Mouse (Mus musculus): ENCODE data around the gene Il1rap. TPM values are rescaled to one million over a fixed set of nuclear protein-coding genes. Genes with fewer than 3 reads are reported as not detected.

Gene Il1rap
- total and polyA plus RNA-seq, 2 experiments from 2014 or later = 10.6 to 15.5 TPM

DNA sequence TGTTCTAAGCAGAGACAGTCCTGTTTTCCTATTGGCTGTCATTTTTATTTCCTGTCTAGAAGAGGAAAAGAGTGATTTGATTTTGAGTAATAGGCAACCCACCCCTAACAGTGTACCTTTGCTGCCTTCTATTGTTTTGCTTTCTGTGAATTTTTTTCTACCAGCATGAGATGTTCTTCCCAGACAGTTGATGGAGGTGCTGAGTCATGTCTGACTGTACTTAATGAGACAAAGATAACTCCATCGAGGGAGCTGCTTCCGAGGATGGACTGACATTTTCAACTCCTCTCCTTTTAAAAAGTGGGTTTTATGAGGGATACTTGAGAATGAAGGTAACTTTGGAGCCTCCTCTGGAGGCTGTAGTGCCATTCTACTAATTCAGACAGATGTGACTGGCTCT lies 64.6 kb downstream of the Il1rap start:
- no peaks in the 10 kb centered on the region for H3K36me3 ChIP-seq (ENCODE audit: insufficient read depth, low read length)
- no peak overlapping the region for H3K4me2 ChIP-seq (ENCODE audit: low read depth, low read length)
- no peak overlapping the region for H3K4me3 ChIP-seq (ENCODE audit: low read length)
- H3K9me3 ChIP-seq (ENCODE audit: low read length) = no peaks in the 10 kb centered on the region
- 67% methylated on average over 2 of the region's 2 CpGs for WGBS
- H3K4me1 ChIP-seq (ENCODE audit: insufficient read depth, low read length) = no peaks in the 10 kb centered on the region
- no peak for ATAC-seq
- no peak overlapping the region for H3K27ac ChIP-seq
- no peak overlapping the region for H3K9ac ChIP-seq (replicated peaks; ENCODE audit: low read length)
- DNase-seq (ENCODE audit: low spot score) = no peak
- TF ChIP-seq CTCF (IDR thresholded peaks at IDR 0.05; ENCODE audit: low read depth) = no peak
- H3K27me3 ChIP-seq (ENCODE audit: insufficient read depth, low read length) = no peaks in the 10 kb centered on the region

DNA sequence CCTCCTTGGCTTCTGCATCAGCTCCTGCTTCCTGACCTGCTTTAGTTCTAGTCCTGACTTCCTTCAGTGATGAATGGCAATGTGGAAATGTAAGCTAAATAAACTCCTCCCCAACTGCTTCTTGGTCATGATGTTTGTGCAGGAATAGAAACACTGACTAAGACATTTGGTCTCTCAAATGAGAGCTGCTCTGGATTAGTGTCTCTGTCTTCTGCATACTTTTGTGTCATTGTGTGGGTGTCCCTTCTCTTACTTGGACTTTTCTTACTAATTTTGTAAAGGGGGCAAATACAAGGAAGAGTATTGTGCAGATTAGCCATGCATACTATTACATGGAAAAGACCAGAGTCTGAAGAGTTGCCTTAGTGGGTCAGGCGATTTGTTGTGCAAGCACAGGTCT lies 65.5 kb downstream of the Il1rap start:
- H3K9me3 ChIP-seq (ENCODE audit: low read length) = no peaks in the 10 kb centered on the region
- H3K4me3 ChIP-seq (ENCODE audit: low read length) = no peak overlapping the region
- H3K9ac ChIP-seq (replicated peaks; ENCODE audit: low read length) = no peak overlapping the region
- 74% methylated on average over 1 of the region's 1 CpGs for WGBS
- H3K36me3 ChIP-seq (ENCODE audit: insufficient read depth, low read length) = no peaks in the 10 kb centered on the region
- no peaks in the 10 kb centered on the region for H3K27me3 ChIP-seq (ENCODE audit: insufficient read depth, low read length)
- H3K4me2 ChIP-seq (ENCODE audit: low read depth, low read length) = no peak overlapping the region
- no peak overlapping the region for H3K27ac ChIP-seq
- no peak for TF ChIP-seq CTCF (IDR thresholded peaks at IDR 0.05; ENCODE audit: low read depth)
- DNase-seq (ENCODE audit: low spot score) = no peak
- H3K4me1 ChIP-seq (ENCODE audit: insufficient read depth, low read length) = no peaks in the 10 kb centered on the region
- ATAC-seq = no peak

DNA sequence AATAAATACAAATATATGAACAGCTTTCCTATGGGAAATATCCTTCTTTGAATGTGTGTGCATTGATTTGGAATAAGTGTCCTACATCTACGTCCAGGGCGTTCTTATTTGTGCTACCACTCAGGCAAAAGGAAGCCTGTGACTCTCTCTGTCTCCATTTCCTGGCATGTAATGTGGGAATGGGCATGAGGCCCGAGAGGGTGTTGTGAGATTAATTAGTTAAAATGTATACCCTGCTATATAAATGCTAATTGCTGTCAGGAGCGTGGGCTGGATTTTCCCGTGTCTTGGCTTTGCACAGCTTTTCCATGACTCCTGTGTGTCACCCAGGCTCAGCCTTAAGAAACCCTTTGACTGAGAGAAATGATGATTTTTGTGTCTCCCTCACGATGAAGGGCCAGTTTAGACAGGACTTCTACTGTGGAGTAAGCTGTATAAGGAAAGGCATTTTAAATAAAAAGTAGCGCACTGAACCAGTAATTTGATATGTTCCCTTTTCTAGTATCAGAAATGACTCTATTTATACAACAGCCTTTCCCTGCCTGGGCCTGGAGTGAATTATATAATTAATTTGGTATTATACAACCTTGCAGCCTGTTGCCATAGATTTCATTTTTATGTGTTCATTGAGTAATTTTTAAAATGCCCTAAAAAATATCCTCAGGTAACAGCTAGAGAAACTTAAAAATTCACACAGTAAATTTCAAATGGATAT lies 81.4 kb downstream of the Il1rap start:
- 49% methylated on average over 7 of the region's 7 CpGs for WGBS
- no peaks in the 10 kb centered on the region for H3K27me3 ChIP-seq (ENCODE audit: insufficient read depth, low read length)
- DNase-seq (ENCODE audit: low spot score) (peak; percentile 56), ATAC-seq (peak; percentile 29; the same call in 1 of the 2 replicates)
- no peak overlapping the region for H3K4me3 ChIP-seq (ENCODE audit: low read length)
- no peaks in the 10 kb centered on the region for H3K36me3 ChIP-seq (ENCODE audit: insufficient read depth, low read length)
- no peak overlapping the region for H3K4me2 ChIP-seq (ENCODE audit: low read depth, low read length)
- no peak for TF ChIP-seq CTCF (IDR thresholded peaks at IDR 0.05; ENCODE audit: low read depth)
- no peak overlapping the region for H3K9ac ChIP-seq (replicated peaks; ENCODE audit: low read length)
- H3K4me1 ChIP-seq (ENCODE audit: insufficient read depth, low read length) = no peaks in the 10 kb centered on the region
- no peaks in the 10 kb centered on the region for H3K9me3 ChIP-seq (ENCODE audit: low read length)
- H3K27ac ChIP-seq = peak overlapping the region; percentile 45; the same call in 1 of the 2 replicates

GRCm38 (mm10) chr16:26666401-26666800 lies 84.9 kb downstream of the Il1rap start:
- no peak overlapping the region for H3K27ac ChIP-seq
- H3K27me3 ChIP-seq (ENCODE audit: insufficient read depth, low read length) = no peaks in the 10 kb centered on the region
- H3K9ac ChIP-seq (replicated peaks; ENCODE audit: low read length) = no peak overlapping the region
- no peak for ATAC-seq
- 85% methylated on average over 2 of the region's 2 CpGs for WGBS
- no peak for TF ChIP-seq CTCF (IDR thresholded peaks at IDR 0.05; ENCODE audit: low read depth)
- H3K36me3 ChIP-seq (ENCODE audit: insufficient read depth, low read length) = no peaks in the 10 kb centered on the region
- H3K4me1 ChIP-seq (ENCODE audit: insufficient read depth, low read length) = no peaks in the 10 kb centered on the region
- H3K4me3 ChIP-seq (ENCODE audit: low read length) = no peak overlapping the region
- no peak for DNase-seq (ENCODE audit: low spot score)
- H3K9me3 ChIP-seq (ENCODE audit: low read length) = no peaks in the 10 kb centered on the region
- no peak overlapping the region for H3K4me2 ChIP-seq (ENCODE audit: low read depth, low read length)

DNA sequence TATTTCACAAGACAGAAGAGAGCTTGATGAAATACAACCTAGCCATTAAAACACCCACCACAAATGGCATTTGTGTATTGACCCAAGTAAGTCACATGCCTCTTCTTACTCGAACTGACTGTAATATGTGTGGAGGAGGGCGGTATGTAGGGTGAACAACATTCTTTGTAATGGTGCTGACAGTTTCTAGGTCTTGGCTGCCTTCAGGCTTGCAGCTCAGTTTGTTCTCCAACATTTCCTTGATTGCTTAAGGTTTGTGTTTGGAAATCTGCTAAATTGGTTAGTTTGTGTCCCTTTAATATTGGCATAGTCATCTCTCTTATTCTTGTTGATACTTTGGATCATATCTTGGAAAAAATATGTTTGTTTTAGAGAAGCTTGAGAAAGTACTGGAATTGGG lies 87.6 kb downstream of the Il1rap start:
- H3K36me3 ChIP-seq (ENCODE audit: insufficient read depth, low read length) = no peaks in the 10 kb centered on the region
- no peak overlapping the region for H3K9ac ChIP-seq (replicated peaks; ENCODE audit: low read length)
- H3K4me3 ChIP-seq (ENCODE audit: low read length) = no peak overlapping the region
- H3K9me3 ChIP-seq (ENCODE audit: low read length) = no peaks in the 10 kb centered on the region
- H3K27me3 ChIP-seq (ENCODE audit: insufficient read depth, low read length) = no peaks in the 10 kb centered on the region
- no peak for TF ChIP-seq CTCF (IDR thresholded peaks at IDR 0.05; ENCODE audit: low read depth)
- no peak overlapping the region for H3K27ac ChIP-seq
- DNase-seq (ENCODE audit: low spot score) = no peak
- no peak for ATAC-seq
- no peak overlapping the region for H3K4me2 ChIP-seq (ENCODE audit: low read depth, low read length)
- WGBS = 67% methylated on average over 2 of the region's 2 CpGs
- H3K4me1 ChIP-seq (ENCODE audit: insufficient read depth, low read length) = no peaks in the 10 kb centered on the region

GRCm38 (mm10) chr16:26680381-26680780 lies 98.9 kb downstream of the Il1rap start:
- no peak overlapping the region for H3K4me3 ChIP-seq (ENCODE audit: low read length)
- DNase-seq (ENCODE audit: low spot score) = no peak
- H3K27me3 ChIP-seq (ENCODE audit: insufficient read depth, low read length) = no peaks in the 10 kb centered on the region
- WGBS = 88% methylated on average over 2 of the region's 2 CpGs
- H3K9me3 ChIP-seq (ENCODE audit: low read length) = no peaks in the 10 kb centered on the region
- no peak for TF ChIP-seq CTCF (IDR thresholded peaks at IDR 0.05; ENCODE audit: low read depth)
- no peaks in the 10 kb centered on the region for H3K4me1 ChIP-seq (ENCODE audit: insufficient read depth, low read length)
- ATAC-seq = no peak
- no peak overlapping the region for H3K27ac ChIP-seq
- no peaks in the 10 kb centered on the region for H3K36me3 ChIP-seq (ENCODE audit: insufficient read depth, low read length)
- no peak overlapping the region for H3K4me2 ChIP-seq (ENCODE audit: low read depth, low read length)
- H3K9ac ChIP-seq (replicated peaks; ENCODE audit: low read length) = no peak overlapping the region

GRCm38 (mm10) chr16:26689771-26690170 lies 108.3 kb downstream of the Il1rap start:
- no peak overlapping the region for H3K27ac ChIP-seq
- no peak for TF ChIP-seq CTCF (IDR thresholded peaks at IDR 0.05; ENCODE audit: low read depth)
- no peak overlapping the region for H3K4me2 ChIP-seq (ENCODE audit: low read depth, low read length)
- no peaks in the 10 kb centered on the region for H3K27me3 ChIP-seq (ENCODE audit: insufficient read depth, low read length)
- peak; percentile 7 for DNase-seq (ENCODE audit: low spot score)
- H3K36me3 ChIP-seq (ENCODE audit: insufficient read depth, low read length) = no peaks in the 10 kb centered on the region
- no peak overlapping the region for H3K9ac ChIP-seq (replicated peaks; ENCODE audit: low read length)
- H3K9me3 ChIP-seq (ENCODE audit: low read length) = no peaks in the 10 kb centered on the region
- WGBS = 50% methylated on average over 2 of the region's 2 CpGs
- ATAC-seq = no peak
- no peak overlapping the region for H3K4me3 ChIP-seq (ENCODE audit: low read length)
- no peaks in the 10 kb centered on the region for H3K4me1 ChIP-seq (ENCODE audit: insufficient read depth, low read length)

All from hindbrain, postnatal 0 days (tissue).